Mouse (Mus musculus) heart, adult 8-10 months (tissue): ENCODE results near the gene Myo10. TPM values are rescaled to one million over a fixed set of nuclear protein-coding genes. Genes with fewer than 3 reads are reported as not detected.

Experiments
- DNase-seq: peaks from one replicate; pipeline ENCODE4 v3.0.0; 2022; ENCODE audit warnings: low spot score
- total RNA-seq, 4 experiments: library from RNA; stranded (reverse); gene quantifications; 2 replicates each; pipeline ENCODE4 v1.2.4; 2022

The Myo10 gene
- total RNA-seq, 4 experiments from 2014 or later, result 71.7 to 84.5 (median 73.3) TPM

GRCm38 (mm10) chr15:25719270-25719669 lies 96.9 kb downstream of the Myo10 start:
- no peak for DNase-seq

GRCm38 (mm10) chr15:25720263-25720662 lies 97.9 kb downstream of the Myo10 start:
- no peak for DNase-seq

GRCm38 (mm10) chr15:25723281-25724113 lies 101.2 kb downstream of the Myo10 start:
- no peak for DNase-seq

GRCm38 (mm10) chr15:25724549-25724948 lies 102.2 kb downstream of the Myo10 start:
- DNase-seq, result no peak

GRCm38 (mm10) chr15:25726814-25727213 lies 104.5 kb downstream of the Myo10 start:
- peak; percentile 71 for DNase-seq

DNA sequence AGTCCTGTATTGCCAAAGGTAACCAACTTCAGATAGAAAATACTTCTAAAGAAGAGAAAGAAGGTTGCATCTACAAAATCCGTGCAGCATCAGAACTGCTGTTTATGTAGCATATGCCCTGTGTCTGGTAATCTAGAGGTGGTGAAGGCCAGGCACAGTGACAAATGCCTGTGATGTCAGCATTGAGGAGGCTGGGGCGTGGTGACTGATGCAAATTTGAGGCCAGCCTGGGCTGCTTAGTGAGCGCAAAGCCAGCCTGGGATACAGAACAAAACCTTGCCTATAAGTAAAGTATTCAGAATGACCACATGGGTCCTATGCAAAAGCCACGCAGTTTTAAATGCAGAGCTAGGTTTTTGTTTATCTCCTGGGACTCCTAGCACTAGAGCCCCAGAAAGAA lies 106.2 kb downstream of the Myo10 start:
- DNase-seq, result no peak

GRCm38 (mm10) chr15:25731053-25731452 lies 108.7 kb downstream of the Myo10 start:
- no peak for DNase-seq

GRCm38 (mm10) chr15:25732758-25733428 lies 110.6 kb downstream of the Myo10 start:
- no peak for DNase-seq

DNA sequence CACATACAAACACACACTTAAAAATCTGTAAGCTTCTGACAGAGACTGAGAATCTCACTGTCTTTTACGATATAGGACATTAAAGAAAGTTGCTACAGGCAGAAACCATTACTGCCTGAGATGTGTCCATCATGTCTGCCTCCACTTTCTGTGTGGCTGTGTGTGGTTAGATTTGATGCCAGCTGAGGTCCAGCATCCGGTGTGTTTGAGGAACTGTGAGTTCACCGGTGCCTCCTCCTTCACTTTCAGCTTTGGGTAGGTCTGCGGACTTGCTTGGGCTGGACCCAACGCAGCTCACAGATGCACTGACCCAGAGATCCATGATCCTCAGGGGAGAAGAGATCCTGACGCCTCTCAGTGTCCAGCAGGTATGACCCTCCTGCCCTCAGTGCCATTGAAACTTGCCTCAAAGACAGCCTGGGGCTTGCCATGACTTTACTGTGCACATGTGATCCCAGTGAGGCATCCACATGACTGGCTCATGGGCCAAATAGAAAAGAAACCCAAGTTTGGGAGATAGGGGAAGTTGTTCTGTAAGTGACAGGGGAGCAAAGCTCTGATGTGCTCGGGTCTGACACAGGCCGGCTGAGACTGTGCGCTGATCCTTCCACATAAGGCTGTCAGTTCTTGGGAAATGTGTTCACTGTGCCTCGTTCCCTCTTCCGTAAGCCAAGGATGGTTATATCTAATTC lies 111.6 kb downstream of the Myo10 start:
- no peak for DNase-seq

- DNase-seq, result no peak
Observed at GRCm38 (mm10) chr15:25736531-25736930, 114.2 kb downstream of the Myo10 start.

- DNase-seq, result no peak
Observed at GRCm38 (mm10) chr15:25740271-25740670, 117.9 kb downstream of the Myo10 start.

DNA sequence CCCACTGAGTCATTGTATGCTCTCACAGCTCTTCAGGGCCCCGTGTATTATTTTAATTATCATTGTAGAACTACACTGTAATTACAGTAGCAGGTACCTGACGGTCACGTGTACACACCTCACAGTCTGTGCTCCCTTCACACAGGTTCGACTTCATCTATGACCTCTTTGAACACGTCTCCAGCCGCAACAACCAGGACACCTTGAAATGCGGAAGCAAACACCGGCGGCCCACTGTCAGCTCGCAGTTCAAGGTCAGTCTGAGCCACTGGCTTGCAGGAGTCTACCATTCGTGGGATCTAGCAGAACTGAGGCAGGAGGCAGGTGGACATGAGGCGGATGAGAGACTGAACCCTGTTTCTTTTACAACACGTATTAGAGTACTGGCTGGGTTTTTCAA lies 119.9 kb downstream of the Myo10 start:
- DNase-seq, result no peak

- no peak for DNase-seq
Observed at GRCm38 (mm10) chr15:25751510-25751909, 129.2 kb downstream of the Myo10 start.

- no peak for DNase-seq
Observed at GRCm38 (mm10) chr15:25752597-25752996, 130.3 kb downstream of the Myo10 start.

- no peak for DNase-seq
Observed at GRCm38 (mm10) chr15:25753003-25753402, 130.7 kb downstream of the Myo10 start.

DNA sequence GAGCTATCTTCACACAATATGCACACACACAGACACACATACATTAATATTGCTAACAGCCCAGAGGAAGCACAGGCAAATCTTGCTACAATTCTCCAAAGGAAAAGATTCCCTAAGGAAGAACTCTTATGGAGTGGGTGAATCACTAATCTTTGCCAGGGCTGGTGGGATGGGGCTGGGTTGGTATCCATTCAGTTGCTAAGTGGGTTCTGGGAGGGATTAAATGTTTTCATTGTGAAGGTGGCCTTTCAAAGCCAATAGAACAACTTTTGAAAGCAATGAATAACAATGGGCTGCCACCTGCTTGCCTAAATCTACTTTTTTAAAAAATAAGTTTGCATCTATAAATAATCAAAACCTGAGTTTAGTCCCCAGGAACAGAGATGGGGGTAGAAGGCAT lies 131.6 kb downstream of the Myo10 start:
- DNase-seq, result no peak

DNA sequence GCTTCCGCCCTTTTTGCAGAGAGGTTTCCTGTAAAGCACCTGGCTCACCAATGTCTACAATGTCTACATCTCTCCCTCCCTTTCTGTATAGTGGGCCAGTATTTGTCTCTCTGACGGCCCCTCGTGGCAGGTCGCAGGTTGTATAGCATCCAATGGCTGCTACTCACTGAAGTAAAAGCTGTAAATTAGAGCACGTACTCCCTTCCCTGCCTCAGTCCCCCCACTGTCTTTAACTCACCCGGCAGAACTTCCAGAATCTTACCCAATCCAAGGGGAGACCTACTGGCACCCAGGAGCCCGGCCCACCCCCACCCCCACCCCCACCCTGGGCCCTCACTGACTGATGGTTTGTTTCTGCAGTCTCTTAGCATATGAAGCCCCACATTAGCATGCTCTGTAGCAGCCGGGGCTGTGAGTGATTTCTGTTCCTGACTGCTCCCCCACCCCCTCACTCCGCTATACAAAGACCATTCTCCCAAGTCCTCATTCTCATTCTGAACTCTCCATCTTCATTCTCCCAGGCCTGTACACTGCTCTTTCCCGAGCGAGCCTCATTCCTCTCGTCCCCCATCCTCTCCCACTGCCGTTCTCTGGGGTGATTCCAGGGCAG lies 132.1 kb downstream of the Myo10 start:
- no peak for DNase-seq

GRCm38 (mm10) chr15:25755536-25755935 lies 133.2 kb downstream of the Myo10 start:
- no peak for DNase-seq

DNA sequence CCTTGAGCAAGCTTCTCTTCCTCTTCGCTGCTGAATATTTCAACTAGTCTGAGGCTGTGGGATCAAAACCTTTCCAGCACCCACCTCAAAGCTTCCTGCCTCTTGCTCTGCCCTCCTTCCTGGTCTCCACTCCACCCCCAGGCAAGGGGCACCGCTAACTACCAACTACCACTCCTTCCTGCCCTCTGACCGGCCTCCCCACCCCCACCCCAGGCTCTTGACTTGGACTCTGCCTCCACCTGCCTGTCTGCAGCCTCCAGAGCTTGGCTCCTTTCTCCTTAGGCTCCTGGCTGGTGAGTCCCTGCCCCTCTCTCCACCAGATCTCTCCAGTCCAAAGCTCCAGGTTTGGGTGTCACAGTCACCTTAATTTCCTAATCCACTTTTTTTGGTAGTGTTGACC lies 133.7 kb downstream of the Myo10 start:
- no peak for DNase-seq

DNA sequence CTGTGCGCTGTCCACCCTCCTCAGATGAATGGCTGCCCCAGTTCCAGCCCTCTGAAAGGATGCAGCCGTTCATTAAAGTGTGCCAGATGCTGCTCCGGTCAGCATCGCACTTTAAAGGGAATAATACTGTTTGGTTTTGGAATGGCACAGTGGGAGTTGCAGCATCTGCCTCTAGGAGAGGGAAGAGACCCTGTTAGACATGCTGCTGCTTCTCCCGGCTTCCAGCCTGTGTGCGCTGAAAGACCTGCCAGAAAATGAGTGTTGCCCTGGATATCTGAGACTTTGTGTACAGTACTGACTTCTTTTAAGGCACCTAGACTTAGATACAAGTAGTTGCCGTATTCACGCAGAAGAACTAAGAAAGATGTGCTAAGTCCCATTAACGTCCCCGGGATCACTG lies 135.7 kb downstream of the Myo10 start:
- no peak for DNase-seq

GRCm38 (mm10) chr15:25758500-25759086 lies 136.3 kb downstream of the Myo10 start:
- no peak for DNase-seq

DNA sequence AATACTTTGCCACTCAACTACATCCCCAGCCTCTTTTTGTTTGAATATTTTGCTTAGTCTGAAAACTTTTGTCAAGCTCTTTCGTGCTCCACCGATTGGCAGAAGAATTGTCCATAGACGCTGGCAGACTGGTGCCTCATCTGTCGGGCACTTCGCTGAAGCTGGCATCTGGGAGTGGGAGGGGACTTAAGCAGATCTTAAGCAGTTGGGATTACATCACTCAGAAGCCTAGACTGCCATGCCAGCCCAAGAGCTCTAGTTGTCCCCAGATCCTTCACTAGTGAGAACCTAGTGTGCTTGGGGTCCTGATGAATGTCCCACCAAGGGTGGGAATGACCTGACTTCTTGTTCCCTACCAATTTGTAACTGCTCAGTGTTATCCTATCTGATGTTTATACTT lies 138.0 kb downstream of the Myo10 start:
- DNase-seq, result no peak
